Mouse (Mus musculus) limb, embryonic 13.5 days (tissue): ENCODE data around the gene Ccdc113. TPM values are rescaled to one million over a fixed set of nuclear protein-coding genes. Genes with fewer than 3 reads are reported as not detected.

Experiments
- ATAC-seq: fragments of 200-750 bp; cut with Nextera tagmentation; 2 replicates; pipeline ENCODE4 v1.8.0; 2017; ENCODE audit warnings: low read depth, moderate number of reproducible peaks, moderate TSS enrichment; ENCODE audit not compliant: low FRiP score
- H3K27ac ChIP-seq: fragments of 300-500 bp; sonication (generic); 2 replicates; pipeline ENCODE4 v1.5.1; 2015; ENCODE audit warnings: inconsistent platforms, mild to moderate bottlenecking, moderate library complexity
- H3K27me3 ChIP-seq: fragments of 300-500 bp; sonication (generic); 2 replicates; pipeline ENCODE4 v1.6.1; 2015; ENCODE audit warnings: mild to moderate bottlenecking, inconsistent platforms
- H3K36me3 ChIP-seq: fragments of 300-500 bp; sonication (generic); 2 replicates; pipeline ENCODE4 v1.6.1; 2015; ENCODE audit warnings: inconsistent platforms, mild to moderate bottlenecking, moderate library complexity
- H3K4me1 ChIP-seq: fragments of 300-500 bp; sonication (generic); 2 replicates; pipeline ENCODE4 v1.6.1; 2015; ENCODE audit warnings: inconsistent platforms
- H3K4me2 ChIP-seq: fragments of 300-500 bp; sonication (generic); replicated peaks from 2 replicates; pipeline ENCODE4 v1.6.1; 2015; ENCODE audit warnings: inconsistent platforms, mild to moderate bottlenecking, moderate library complexity
- H3K4me3 ChIP-seq: fragments of 300-500 bp; sonication (generic); 2 replicates; pipeline ENCODE4 v1.5.1; 2015; ENCODE audit warnings: moderate library complexity, mild to moderate bottlenecking, inconsistent platforms
- H3K9ac ChIP-seq: fragments of 300-500 bp; sonication (generic); 2 replicates; pipeline ENCODE4 v1.6.1; 2015; ENCODE audit warnings: mild to moderate bottlenecking, inconsistent platforms
- H3K9me3 ChIP-seq: fragments of 300-500 bp; sonication (generic); 2 replicates; pipeline ENCODE4 v1.6.1; 2016; ENCODE audit warnings: inconsistent platforms
- WGBS: fragments of 180-500 bp; shearing (Covaris S2); methylation state at CpG from one replicate; pipeline ENCODE4 v1.1.7; 2015; 5-methylcytosine and 5-hydroxymethylcytosine counted together
- polyA plus RNA-seq: library from polyadenylated mRNA; unstranded; fragments of >200 nt; fragmentation: Nextera tagmentation; extraction: Ambion mirVana; gene quantifications from 2 replicates; pipeline ENCODE4 v1.2.1, GENCODE M21; 2015

The Ccdc113 gene
- polyA plus RNA-seq, 1 experiment from 2014 or later, result 0.22 TPM

- WGBS, result 76% methylated on average over 17 of the region's 17 CpGs
Measured at GRCm38 (mm10) chr8:95545815-95546214, 11.9 kb downstream of the Ccdc113 start.

GRCm38 (mm10) chr8:95546986-95547385 lies 13.1 kb downstream of the Ccdc113 start:
- no peaks in the 10 kb centered on the region for H3K4me1 ChIP-seq
- WGBS, result 71% methylated on average over 4 of the region's 4 CpGs
- H3K27me3 ChIP-seq, result no peaks in the 10 kb centered on the region
- no peak overlapping the region for H3K9ac ChIP-seq
- H3K27ac ChIP-seq, result no peak overlapping the region
- ATAC-seq, result no peak
- no peaks in the 10 kb centered on the region for H3K9me3 ChIP-seq
- H3K4me3 ChIP-seq, result no peak overlapping the region
- no peaks in the 10 kb centered on the region for H3K36me3 ChIP-seq
- no peak overlapping the region for H3K4me2 ChIP-seq

More at GRCm38 (mm10) chr8:95545815-95546214, 11.9 kb downstream of the Ccdc113 start:
- H3K4me1 ChIP-seq, result no peaks in the 10 kb centered on the region
- H3K4me3 ChIP-seq, result no peak overlapping the region
- no peak for ATAC-seq
- no peak overlapping the region for H3K9ac ChIP-seq
- H3K27ac ChIP-seq, result no peak overlapping the region
- no peak overlapping the region for H3K4me2 ChIP-seq
- no peaks in the 10 kb centered on the region for H3K27me3 ChIP-seq
- no peaks in the 10 kb centered on the region for H3K9me3 ChIP-seq
- no peaks in the 10 kb centered on the region for H3K36me3 ChIP-seq

GRCm38 (mm10) chr8:95547931-95548330 lies 14.0 kb downstream of the Ccdc113 start:
- no peaks in the 10 kb centered on the region for H3K36me3 ChIP-seq
- no peaks in the 10 kb centered on the region for H3K27me3 ChIP-seq
- 58% methylated on average over 8 of the region's 8 CpGs for WGBS
- H3K4me3 ChIP-seq, result no peak overlapping the region
- H3K27ac ChIP-seq, result no peak overlapping the region
- no peak overlapping the region for H3K9ac ChIP-seq
- no peaks in the 10 kb centered on the region for H3K4me1 ChIP-seq
- no peak overlapping the region for H3K4me2 ChIP-seq
- H3K9me3 ChIP-seq, result no peaks in the 10 kb centered on the region
- no peak for ATAC-seq

- Histone ChIP-seq H3K36me3 (no peaks in the 10 kb centered on the region), H3K27me3 (no peaks in the 10 kb centered on the region), H3K9me3 (no peaks in the 10 kb centered on the region), H3K4me1 (no peaks in the 10 kb centered on the region), H3K27ac (no peak overlapping the region), H3K9ac (no peak overlapping the region), H3K4me2 (no peak overlapping the region), H3K4me3 (no peak overlapping the region)
- 69% methylated on average over 16 of the region's 16 CpGs for WGBS
- ATAC-seq, result no peak
Measured at GRCm38 (mm10) chr8:95549871-95550829, 16.3 kb downstream of the Ccdc113 start.

- Histone ChIP-seq H3K9ac (no peak overlapping the region), H3K4me2 (no peak overlapping the region), H3K4me3 (no peak overlapping the region), H3K9me3 (no peaks in the 10 kb centered on the region), H3K4me1 (no peaks in the 10 kb centered on the region), H3K27me3 (no peaks in the 10 kb centered on the region), H3K27ac (no peak overlapping the region), H3K36me3 (no peaks in the 10 kb centered on the region)
- ATAC-seq, result no peak
- 85% methylated on average over 4 of the region's 4 CpGs for WGBS
Measured at GRCm38 (mm10) chr8:95551577-95551976, 17.7 kb downstream of the Ccdc113 start.

- WGBS, result 100% methylated on average over 2 of the region's 2 CpGs
- Histone ChIP-seq H3K9ac (no peak overlapping the region), H3K27me3 (no peaks in the 10 kb centered on the region), H3K36me3 (no peaks in the 10 kb centered on the region), H3K4me2 (no peak overlapping the region), H3K9me3 (no peaks in the 10 kb centered on the region), H3K4me1 (no peaks in the 10 kb centered on the region), H3K4me3 (no peak overlapping the region), H3K27ac (no peak overlapping the region)
- ATAC-seq, result no peak
Measured at GRCm38 (mm10) chr8:95555963-95556362, 22.1 kb downstream of the Ccdc113 start.

- ATAC-seq, result no peak
- WGBS, result 68% methylated on average over 4 of the region's 4 CpGs
- Histone ChIP-seq H3K9ac (no peak overlapping the region), H3K27ac (no peak overlapping the region), H3K4me1 (peaks cover 3% of the 10 kb centered on the region; the same call in 1 of the 2 replicates), H3K9me3 (no peaks in the 10 kb centered on the region), H3K4me3 (no peak overlapping the region), H3K36me3 (no peaks in the 10 kb centered on the region), H3K27me3 (no peaks in the 10 kb centered on the region), H3K4me2 (no peak overlapping the region)
Measured at GRCm38 (mm10) chr8:95566217-95566616, 32.3 kb downstream of the Ccdc113 start.

- H3K4me3 ChIP-seq, result no peak overlapping the region
- H3K27ac ChIP-seq, result no peak overlapping the region
- WGBS, result 82% methylated on average over 6 of the region's 6 CpGs
- H3K4me1 ChIP-seq, result peaks cover 3% of the 10 kb centered on the region; the same call in 1 of the 2 replicates
- H3K36me3 ChIP-seq, result no peaks in the 10 kb centered on the region
- H3K4me2 ChIP-seq, result no peak overlapping the region
- no peaks in the 10 kb centered on the region for H3K9me3 ChIP-seq
- no peak overlapping the region for H3K9ac ChIP-seq
- no peaks in the 10 kb centered on the region for H3K27me3 ChIP-seq
- ATAC-seq, result no peak
Measured at GRCm38 (mm10) chr8:95566809-95567208, 32.9 kb downstream of the Ccdc113 start.

GRCm38 (mm10) chr8:95573146-95573545 lies 39.3 kb downstream of the Ccdc113 start:
- ATAC-seq, result no peak
- no peaks in the 10 kb centered on the region for H3K9me3 ChIP-seq
- H3K4me1 ChIP-seq, result no peaks in the 10 kb centered on the region
- no peak overlapping the region for H3K4me2 ChIP-seq
- no peak overlapping the region for H3K4me3 ChIP-seq
- H3K36me3 ChIP-seq, result no peaks in the 10 kb centered on the region
- H3K9ac ChIP-seq, result no peak overlapping the region
- no peaks in the 10 kb centered on the region for H3K27me3 ChIP-seq
- 87% methylated on average over 5 of the region's 5 CpGs for WGBS
- no peak overlapping the region for H3K27ac ChIP-seq

GRCm38 (mm10) chr8:95576240-95576639 lies 42.4 kb downstream of the Ccdc113 start, which contains the start of gene Prss54:
Prss54 (minus strand) TSS chr8:95576340.
- H3K27me3 ChIP-seq, result no peaks in the 10 kb centered on the region
- WGBS, result 91% methylated on average over 10 of the region's 10 CpGs
- no peaks in the 10 kb centered on the region for H3K36me3 ChIP-seq
- no peak within 1 kb of the TSS for H3K9ac ChIP-seq
- no peaks in the 10 kb centered on the region for H3K4me1 ChIP-seq
- ATAC-seq, result no peak
- no peak within 1 kb of the TSS for H3K27ac ChIP-seq
- no peak within 1 kb of the TSS for H3K4me2 ChIP-seq
- H3K9me3 ChIP-seq, result no peaks in the 10 kb centered on the region
- no peak within 1 kb of the TSS for H3K4me3 ChIP-seq

- no peaks in the 10 kb centered on the region for H3K4me1 ChIP-seq
- no peaks in the 10 kb centered on the region; the same call in 1 of the 2 replicates for H3K9me3 ChIP-seq
- 85% methylated on average over 1 of the region's 1 CpGs for WGBS
- no peak overlapping the region for H3K4me2 ChIP-seq
- no peak overlapping the region for H3K27ac ChIP-seq
- no peaks in the 10 kb centered on the region for H3K27me3 ChIP-seq
- no peak overlapping the region for H3K4me3 ChIP-seq
- H3K36me3 ChIP-seq, result no peaks in the 10 kb centered on the region
- H3K9ac ChIP-seq, result no peak overlapping the region
- ATAC-seq, result no peak
Measured at GRCm38 (mm10) chr8:95587339-95587738, 53.5 kb downstream of the Ccdc113 start.

GRCm38 (mm10) chr8:95589282-95589681 lies 55.4 kb downstream of the Ccdc113 start:
- WGBS, result 59% methylated on average over 10 of the region's 10 CpGs
- Histone ChIP-seq H3K4me3 (no peak overlapping the region), H3K9me3 (no peaks in the 10 kb centered on the region; the same call in 1 of the 2 replicates), H3K4me1 (no peaks in the 10 kb centered on the region), H3K4me2 (no peak overlapping the region), H3K36me3 (no peaks in the 10 kb centered on the region), H3K27ac (no peak overlapping the region), H3K27me3 (no peaks in the 10 kb centered on the region), H3K9ac (no peak overlapping the region)
- ATAC-seq, result no peak
